Mouse (Mus musculus): ENCODE results near the gene Entpd8. TPM values are rescaled to one million over a fixed set of nuclear protein-coding genes. Genes with fewer than 3 reads are reported as not detected.

Entpd8 gene
- polyA plus RNA-seq, 1 experiment, result not detected

DNA sequence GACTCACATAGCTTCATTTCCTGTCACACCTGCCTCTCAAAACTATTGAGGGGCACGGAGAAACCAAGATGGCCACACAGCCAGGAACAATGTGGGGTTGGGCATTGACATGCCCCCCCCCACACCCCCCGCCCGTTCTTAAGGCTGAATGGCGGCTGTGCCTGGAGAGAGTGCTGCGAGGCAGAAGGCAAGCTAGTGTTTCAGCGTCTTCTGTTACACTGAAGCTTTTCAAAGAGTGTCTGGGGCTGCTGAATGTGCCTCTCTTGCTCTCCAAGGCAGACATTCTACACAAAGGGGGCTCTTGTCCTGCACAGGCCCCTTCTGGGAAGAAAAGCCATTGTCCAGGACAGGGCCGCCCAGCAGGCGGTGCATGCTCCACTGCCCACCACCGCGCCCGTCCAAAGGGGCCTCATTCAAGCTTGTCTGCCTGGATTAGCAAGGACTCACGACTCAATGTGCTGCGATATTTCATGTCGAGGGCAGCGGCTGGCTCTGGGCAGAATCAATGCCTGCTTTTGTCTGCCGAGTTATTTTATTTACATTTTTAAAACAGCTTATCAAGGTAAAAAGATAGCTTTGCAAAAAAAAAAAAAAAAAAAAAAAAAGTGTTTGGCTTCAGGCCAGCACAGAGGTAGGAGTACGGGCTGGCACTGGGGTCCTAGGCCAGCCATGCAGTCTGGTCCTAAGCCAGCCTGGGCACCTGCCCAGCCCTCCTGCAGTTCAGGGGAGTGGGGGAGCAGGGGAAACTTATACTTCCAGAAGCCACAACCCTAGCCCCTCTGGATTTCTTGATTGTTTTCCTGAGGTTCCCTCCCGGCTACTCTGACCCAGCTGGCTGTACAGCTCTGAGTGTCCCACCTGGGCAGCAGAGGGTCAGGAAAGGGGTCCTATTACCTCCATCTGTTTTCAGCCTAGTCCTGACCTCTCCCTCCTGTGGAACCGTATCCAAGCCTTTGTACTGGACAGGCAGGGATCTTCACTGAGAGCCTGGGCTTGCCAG is 46.2 kb downstream of the Entpd8 start:
- Histone ChIP-seq H3K36me3 (ENCODE audit: control insufficient read depth, insufficient read depth) (no peaks in the 10 kb centered on the region), H3K79me2 (ENCODE audit: control insufficient read depth, insufficient read depth) (no peaks in the 10 kb centered on the region), H3K27me3 (ENCODE audit: control insufficient read depth, insufficient read depth, insufficient read length) (peaks cover 4% of the 10 kb centered on the region), H3ac (ENCODE audit: control insufficient read depth, insufficient read length, low read depth) (no peak overlapping the region), H3K79me3 (ENCODE audit: low read depth) (no peaks in the 10 kb centered on the region), H3K4me3 (ENCODE audit: insufficient read depth, poor library complexity, severe bottlenecking) (no peak overlapping the region)
- TF ChIP-seq MAX (IDR thresholded peaks at IDR 0.05) (no peak), CTCF (IDR thresholded peaks at IDR 0.05; ENCODE audit: control insufficient read depth, insufficient read depth, insufficient read length) (no peak), MYOD1 (IDR thresholded peaks at IDR 0.05; ENCODE audit: control insufficient read depth, insufficient read length, low read depth) (no peak), MYOG (IDR thresholded peaks at IDR 0.05; ENCODE audit: control insufficient read depth, extremely low read depth, insufficient read length) (no peak), CEBPB (IDR thresholded peaks at IDR 0.05; ENCODE audit: low read depth) (no peak), FOSL1 (IDR thresholded peaks at IDR 0.05; ENCODE audit: insufficient read depth, low read length, poor library complexity, severe bottlenecking) (no peak), USF1 (IDR thresholded peaks at IDR 0.05; ENCODE audit: low read depth) (no peak)

GRCm38 (mm10) chr2:25127206-25127605 is 47.1 kb downstream of the Entpd8 start:
- H3K36me3 ChIP-seq (ENCODE audit: control insufficient read depth, insufficient read depth), result no peaks in the 10 kb centered on the region
- no peak overlapping the region for H3K4me3 ChIP-seq (ENCODE audit: insufficient read depth, poor library complexity, severe bottlenecking)
- no peak overlapping the region for H3ac ChIP-seq (ENCODE audit: control insufficient read depth, insufficient read length, low read depth)
- H3K79me3 ChIP-seq (ENCODE audit: low read depth), result no peaks in the 10 kb centered on the region
- H3K27me3 ChIP-seq (ENCODE audit: control insufficient read depth, insufficient read depth, insufficient read length), result peaks cover 6% of the 10 kb centered on the region
- no peaks in the 10 kb centered on the region for H3K79me2 ChIP-seq (ENCODE audit: control insufficient read depth, insufficient read depth)
- TF ChIP-seq CTCF (IDR thresholded peaks at IDR 0.05; ENCODE audit: control insufficient read depth, insufficient read depth, insufficient read length) (peak; percentile 85), FOSL1 (IDR thresholded peaks at IDR 0.05; ENCODE audit: insufficient read depth, low read length, poor library complexity, severe bottlenecking) (no peak)

DNA sequence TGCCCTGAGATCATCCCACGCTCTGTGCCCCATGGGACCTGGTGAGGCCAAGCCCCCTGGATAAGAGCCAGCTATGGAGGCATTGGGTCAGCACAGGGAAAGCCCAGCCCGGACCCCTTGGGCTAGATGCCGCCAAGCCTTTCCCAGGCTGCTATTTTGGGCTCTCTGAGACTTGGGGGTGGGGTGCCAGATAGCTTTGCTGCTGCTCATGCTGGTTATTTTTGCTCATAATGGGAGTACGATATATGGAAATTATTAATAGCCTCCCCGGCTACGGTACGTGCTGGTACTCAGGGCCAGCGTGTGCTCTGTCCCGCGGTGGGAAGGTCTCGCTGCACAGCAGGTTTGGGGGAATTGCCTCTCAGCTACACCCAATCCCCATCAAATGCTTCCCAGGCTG is 48.0 kb downstream of the Entpd8 start:
- Histone ChIP-seq H3ac (ENCODE audit: control insufficient read depth, insufficient read length, low read depth) (no peak overlapping the region), H3K27me3 (ENCODE audit: control insufficient read depth, insufficient read depth, insufficient read length) (peaks cover 6% of the 10 kb centered on the region), H3K4me3 (ENCODE audit: insufficient read depth, poor library complexity, severe bottlenecking) (no peak overlapping the region), H3K36me3 (ENCODE audit: control insufficient read depth, insufficient read depth) (no peaks in the 10 kb centered on the region), H3K79me2 (ENCODE audit: control insufficient read depth, insufficient read depth) (no peaks in the 10 kb centered on the region), H3K79me3 (ENCODE audit: low read depth) (no peaks in the 10 kb centered on the region)
- TF ChIP-seq CTCF (IDR thresholded peaks at IDR 0.05; ENCODE audit: control insufficient read depth, insufficient read depth, insufficient read length) (no peak), MAX (IDR thresholded peaks at IDR 0.05) (no peak), USF1 (IDR thresholded peaks at IDR 0.05; ENCODE audit: low read depth) (no peak)

DNA sequence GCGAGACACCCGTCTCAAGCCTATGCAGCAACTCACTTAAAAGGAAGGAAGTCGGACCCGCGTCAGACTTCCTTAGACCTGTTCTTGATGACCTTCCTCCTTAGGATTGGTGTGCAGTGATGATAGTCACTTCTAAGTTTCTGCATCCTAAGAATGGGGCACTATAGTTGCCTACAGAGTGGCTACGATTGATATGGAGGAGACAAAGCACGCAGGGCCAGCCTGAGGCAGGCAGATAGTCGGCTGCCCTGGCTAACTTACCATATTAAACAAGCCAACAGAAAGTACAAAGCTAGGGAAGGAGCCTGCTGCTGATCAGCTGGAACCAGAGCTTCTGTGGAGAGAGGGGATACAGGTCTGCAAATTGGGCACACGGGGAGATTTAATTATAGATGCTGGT is 51.5 kb downstream of the Entpd8 start:
- Histone ChIP-seq H3ac (ENCODE audit: control insufficient read depth, insufficient read length, low read depth) (no peak overlapping the region), H3K79me2 (ENCODE audit: control insufficient read depth, insufficient read depth) (no peaks in the 10 kb centered on the region), H3K79me3 (ENCODE audit: low read depth) (no peaks in the 10 kb centered on the region), H3K4me3 (ENCODE audit: insufficient read depth, poor library complexity, severe bottlenecking) (no peak overlapping the region), H3K27me3 (ENCODE audit: control insufficient read depth, insufficient read depth, insufficient read length) (peaks cover 6% of the 10 kb centered on the region), H3K36me3 (ENCODE audit: control insufficient read depth, insufficient read depth) (no peaks in the 10 kb centered on the region)
- no peak for TF ChIP-seq MYOG (IDR thresholded peaks at IDR 0.05; ENCODE audit: control insufficient read depth, extremely low read depth, insufficient read length)

Small RNA genes within 50 kb of the gene (microRNA-seq; reads per million reads assigned to microRNA genes)
- gene Gm24328 (ENCODE audit: borderline microRNAs expressed) (not detected), gene Mir7664 (ENCODE audit: borderline microRNAs expressed) (0.20 reads per million)

Other genes with a start within 250 kb of the Entpd8 start
- gene Ehmt1, start 160.7 kb upstream of the Entpd8 start, polyA plus RNA-seq (2012; fragmentation: generic; extraction: Trizol), result 18.3 TPM
- gene Arrdc1, start 145.1 kb upstream of the Entpd8 start, polyA plus RNA-seq (2012; fragmentation: generic; extraction: Trizol), result 6.6 TPM
- gene Zmynd19, start 130.5 kb upstream of the Entpd8 start, polyA plus RNA-seq (2012; fragmentation: generic; extraction: Trizol), result 35.8 TPM
- 13.9 TPM for gene Dph7, start 117.9 kb upstream of the Entpd8 start, polyA plus RNA-seq (2012; fragmentation: generic; extraction: Trizol)
- gene Mrpl41, start 105.2 kb upstream of the Entpd8 start, polyA plus RNA-seq (2012; fragmentation: generic; extraction: Trizol), result 98.4 TPM
- gene Pnpla7, start 104.3 kb upstream of the Entpd8 start, polyA plus RNA-seq (2012; fragmentation: generic; extraction: Trizol), result 3.8 TPM
- 30.6 TPM for gene Nsmf, start 25.9 kb upstream of the Entpd8 start, polyA plus RNA-seq (2012; fragmentation: generic; extraction: Trizol)
- not detected for gene Noxa1, start 14.8 kb downstream of the Entpd8 start, polyA plus RNA-seq (2012; fragmentation: generic; extraction: Trizol)
- gene Nrarp, start 100.5 kb downstream of the Entpd8 start, polyA plus RNA-seq (2012; fragmentation: generic; extraction: Trizol), result 0.56 TPM
- 15.5 TPM for gene Tor4a, start 116.6 kb downstream of the Entpd8 start, polyA plus RNA-seq (2012; fragmentation: generic; extraction: Trizol)
- gene Nelfb, start 131.2 kb downstream of the Entpd8 start, polyA plus RNA-seq (2012; fragmentation: generic; extraction: Trizol), result 47.4 TPM
- not detected for gene Stpg3, start 134.3 kb downstream of the Entpd8 start, polyA plus RNA-seq (2012; fragmentation: generic; extraction: Trizol)
- not detected for gene Fam166a, start 138.4 kb downstream of the Entpd8 start, polyA plus RNA-seq (2012; fragmentation: generic; extraction: Trizol)
- gene Tubb4b, start 144.4 kb downstream of the Entpd8 start, polyA plus RNA-seq (2012; fragmentation: generic; extraction: Trizol), result 800 TPM
- not detected for gene Slc34a3, start 154.1 kb downstream of the Entpd8 start, polyA plus RNA-seq (2012; fragmentation: generic; extraction: Trizol)
- not detected for gene Rnf224, start 156.5 kb downstream of the Entpd8 start, polyA plus RNA-seq (2012; fragmentation: generic; extraction: Trizol)
- 0.22 TPM for gene Rnf208, start 162.0 kb downstream of the Entpd8 start, polyA plus RNA-seq (2012; fragmentation: generic; extraction: Trizol)
- gene Cysrt1, start 162.1 kb downstream of the Entpd8 start, polyA plus RNA-seq (2012; fragmentation: generic; extraction: Trizol), result 0.25 TPM
- gene AL732309.1, start 166.6 kb downstream of the Entpd8 start, polyA plus RNA-seq (2012; fragmentation: generic; extraction: Trizol), result 3.9 TPM
- 28.5 TPM for gene Tmem203, start 175.1 kb downstream of the Entpd8 start, polyA plus RNA-seq (2012; fragmentation: generic; extraction: Trizol)
- 7.4 TPM for gene Tprn, start 182.3 kb downstream of the Entpd8 start, polyA plus RNA-seq (2012; fragmentation: generic; extraction: Trizol)
- 143 TPM for gene Ssna1, start 192.1 kb downstream of the Entpd8 start, polyA plus RNA-seq (2012; fragmentation: generic; extraction: Trizol)
- gene Anapc2, start 192.2 kb downstream of the Entpd8 start, polyA plus RNA-seq (2012; fragmentation: generic; extraction: Trizol), result 89.4 TPM
- not detected for gene Tmem210, start 207.8 kb downstream of the Entpd8 start, polyA plus RNA-seq (2012; fragmentation: generic; extraction: Trizol)
- not detected for gene Lrrc26, start 209.6 kb downstream of the Entpd8 start, polyA plus RNA-seq (2012; fragmentation: generic; extraction: Trizol)
- 0.02 TPM for gene Grin1, start 238.9 kb downstream of the Entpd8 start, polyA plus RNA-seq (2012; fragmentation: generic; extraction: Trizol)